Mouse (Mus musculus) gastrocnemius, postnatal 25 days (tissue): Measurements from ENCODE around the gene Klf7. TPM values are rescaled to one million over a fixed set of nuclear protein-coding genes. Genes with fewer than 3 reads are reported as not detected.
A peak's percentile ranks its signal among the peaks of the same experiment; 100 is the strongest.
"Not testable (repeated sequence)": the region's sequence is repeated elsewhere in the genome, so short reads cannot be mapped to it uniquely, and the experiment has no call there.

Experiments
- DNase-seq: peaks from one replicate; pipeline ENCODE4 v3.0.0; 2022
- long read RNA-seq, 2 experiments: library from polyadenylated mRNA; stranded (forward); transcript quantifications; one replicate each; pipeline ENCODE4 v2.0.0; 2021
- total RNA-seq, 2 experiments: library from RNA; stranded (reverse); gene quantifications; 1 replicate in 1 of 2; 2 replicates in 1 of 2; pipeline ENCODE4 v1.2.3; 2021

The Klf7 gene
- 1 to 10 TPM; 7.1 to 8.6 TPM for total RNA-seq
- long read RNA-seq, experiment 1, partial matches to known transcripts = 0 of 3 reads
- long read RNA-seq, experiment 1, other reads (novel, unspliced or antisense) = 3 of 3 reads
- long read RNA-seq, experiment 2, full-length matches to known transcripts = 4 of 6 reads
- long read RNA-seq, experiment 2, partial matches to known transcripts = 0 of 6 reads
- long read RNA-seq, experiment 2, other reads (novel, unspliced or antisense) = 2 of 6 reads

DNA sequence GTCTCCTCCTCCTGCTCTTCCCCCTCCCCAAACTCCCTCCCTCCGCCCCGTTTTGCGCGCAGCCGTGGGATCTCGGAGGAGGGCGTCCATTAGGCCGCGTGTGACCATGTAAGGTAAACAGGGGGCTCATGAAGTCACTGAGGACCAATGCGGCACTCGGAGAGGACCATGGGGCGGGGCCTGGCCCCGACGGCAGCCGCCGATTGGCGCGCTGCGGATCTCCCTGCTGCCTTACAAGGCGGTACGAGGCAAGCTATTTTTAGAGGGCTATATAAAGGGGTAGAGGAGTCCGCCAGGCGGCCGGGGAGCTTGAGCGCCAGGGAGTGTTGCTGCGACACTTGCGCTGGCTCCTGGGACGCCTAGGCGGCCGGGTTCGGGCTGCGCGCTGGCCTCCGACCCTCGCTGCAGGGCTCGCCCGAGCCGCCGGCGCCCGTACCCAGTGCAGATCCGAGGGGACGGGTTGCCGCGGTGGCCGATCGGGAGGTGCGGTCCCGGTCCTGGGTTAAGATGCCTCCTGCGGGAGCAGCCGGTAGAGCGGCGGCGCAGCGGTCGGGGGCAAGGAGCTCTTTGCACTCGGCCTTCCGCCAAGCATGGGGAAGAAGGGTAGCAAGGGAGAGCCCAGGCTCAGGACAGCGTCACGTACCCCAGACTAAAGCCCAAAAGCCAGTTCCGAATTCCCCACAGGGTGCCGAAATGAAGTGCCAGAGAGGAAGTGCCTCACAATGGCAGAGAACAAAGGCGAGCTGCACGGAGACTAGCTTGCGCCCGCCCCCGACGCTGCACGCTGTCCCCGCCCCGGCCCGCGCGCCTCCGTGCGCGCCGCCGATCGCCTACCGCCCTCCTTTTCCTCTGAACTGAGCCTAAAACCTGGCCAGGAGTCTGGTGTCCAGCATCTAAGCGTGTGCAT, at the start of gene Klf7:
Gene Klf7, minus strand, starts transcription at position 724 of the 907 bp plus-strand sequence.
- peak; percentile 100 for DNase-seq

DNA sequence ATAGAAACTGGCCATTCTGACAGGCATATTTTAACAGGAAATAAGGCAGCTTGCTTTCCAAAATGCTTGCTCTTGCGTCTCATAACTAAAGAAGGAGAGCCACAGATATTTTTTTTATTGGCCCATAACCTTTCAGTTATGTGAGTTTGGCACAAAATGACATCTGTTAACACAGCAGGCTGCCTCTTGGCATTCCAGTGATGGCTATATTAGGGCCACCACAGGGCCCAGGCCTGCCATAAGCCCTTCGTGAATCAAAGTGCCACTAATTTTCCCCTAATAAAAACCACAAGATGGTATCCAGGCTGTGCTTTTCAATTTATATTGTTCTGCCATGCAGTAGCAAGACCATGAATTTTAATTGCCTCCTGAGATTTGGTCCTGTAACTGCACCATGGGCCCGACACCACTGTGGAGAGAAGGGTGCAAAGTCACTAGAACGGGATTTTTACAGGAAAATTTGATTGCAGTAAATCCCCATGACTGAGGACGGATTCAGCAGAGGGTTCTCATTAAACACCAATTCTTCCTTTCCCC, 42.5 kb upstream of the Klf7 start:
- DNase-seq = no peak

DNA sequence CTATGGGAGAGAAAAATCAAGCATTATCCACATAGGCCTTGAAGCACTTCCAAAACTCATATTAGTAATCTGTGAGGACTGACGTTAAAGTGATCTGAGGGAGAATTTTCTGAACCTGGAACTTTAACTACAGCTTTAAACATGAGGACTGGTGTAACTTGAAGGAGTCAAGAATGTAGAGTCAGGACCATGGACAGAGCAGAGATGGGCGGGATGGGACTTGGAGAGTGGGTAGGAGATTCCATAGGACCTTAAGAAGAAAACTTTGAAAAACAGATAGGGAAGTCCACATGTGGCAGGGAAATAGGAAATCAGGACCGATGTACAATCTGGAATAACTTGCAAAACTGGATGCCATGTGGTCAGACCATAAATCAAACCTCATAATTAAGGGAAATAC, 36.7 kb upstream of the Klf7 start:
- no peak for DNase-seq

DNA sequence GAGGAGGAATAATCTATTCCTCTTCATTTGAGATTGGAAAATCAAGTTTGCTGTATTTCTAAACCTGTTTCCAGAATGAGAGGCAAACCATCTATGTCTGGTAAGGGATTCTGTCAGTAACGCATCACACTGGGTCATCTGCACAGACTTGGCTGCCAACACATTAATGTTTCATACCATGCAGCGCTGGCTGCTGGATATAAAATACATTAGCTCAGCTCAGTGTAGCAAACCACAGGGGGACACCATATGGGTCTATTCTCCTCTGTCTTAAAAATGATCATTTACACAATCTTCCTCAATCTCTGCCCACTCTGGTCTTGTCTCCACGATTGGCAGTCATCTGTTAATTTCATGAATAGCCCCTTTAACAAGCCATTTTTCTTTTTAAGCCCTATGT, 27.1 kb upstream of the Klf7 start:
- no peak for DNase-seq

DNA sequence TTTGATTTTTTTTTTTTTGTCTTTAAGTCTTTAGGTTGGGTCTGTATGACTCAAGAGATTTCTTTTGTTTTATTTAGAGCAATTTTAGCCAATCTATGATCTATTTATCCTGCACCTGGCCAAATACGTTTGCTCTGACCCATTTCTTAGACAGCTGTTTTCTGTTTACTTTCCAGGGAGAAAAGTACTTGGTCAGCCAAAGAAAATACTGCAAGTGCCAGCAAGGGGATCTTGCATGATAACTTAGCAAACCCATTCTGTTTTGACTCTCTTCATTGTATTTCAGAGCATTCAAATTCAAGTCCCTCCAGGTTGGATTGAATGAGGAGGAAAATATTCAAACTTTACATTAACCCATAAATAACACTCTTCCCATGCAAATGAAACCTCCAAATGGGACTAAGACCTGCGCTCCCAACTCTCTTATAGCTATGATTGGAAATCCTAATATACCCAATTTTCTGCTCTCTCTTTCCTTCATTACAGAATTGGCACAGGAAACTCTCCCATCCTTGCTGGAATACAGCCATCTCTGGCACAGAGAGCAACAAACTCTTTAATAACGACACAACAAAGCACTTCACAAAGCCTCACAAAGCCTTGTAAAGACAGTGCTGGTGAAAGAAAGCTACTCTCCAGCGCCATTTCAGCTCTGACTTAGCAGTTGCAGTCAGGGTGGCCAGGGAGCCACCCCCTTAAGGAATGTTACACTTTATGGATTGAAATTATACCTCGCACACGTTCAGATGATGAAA, 20.8 kb upstream of the Klf7 start:
- no peak for DNase-seq

DNA sequence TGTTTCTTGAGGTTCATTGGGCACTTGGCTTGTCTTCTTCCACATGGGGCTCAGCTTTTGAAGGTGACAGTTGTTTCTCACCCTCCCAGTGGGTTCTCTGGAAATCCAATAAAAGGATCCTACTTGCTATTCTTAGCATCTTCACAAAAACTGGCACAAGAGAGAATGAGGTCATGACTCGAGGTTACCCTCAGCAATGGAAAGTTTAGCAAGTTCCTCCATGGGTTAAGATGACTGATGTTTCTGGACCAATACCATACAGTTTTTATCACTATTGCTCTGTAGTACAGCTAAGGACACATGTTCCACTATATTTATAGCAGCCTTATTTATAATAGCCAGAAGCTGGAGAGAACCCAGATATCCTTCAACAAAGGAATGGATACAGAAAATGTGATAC, 12.4 kb upstream of the Klf7 start:
- no peak for DNase-seq

DNA sequence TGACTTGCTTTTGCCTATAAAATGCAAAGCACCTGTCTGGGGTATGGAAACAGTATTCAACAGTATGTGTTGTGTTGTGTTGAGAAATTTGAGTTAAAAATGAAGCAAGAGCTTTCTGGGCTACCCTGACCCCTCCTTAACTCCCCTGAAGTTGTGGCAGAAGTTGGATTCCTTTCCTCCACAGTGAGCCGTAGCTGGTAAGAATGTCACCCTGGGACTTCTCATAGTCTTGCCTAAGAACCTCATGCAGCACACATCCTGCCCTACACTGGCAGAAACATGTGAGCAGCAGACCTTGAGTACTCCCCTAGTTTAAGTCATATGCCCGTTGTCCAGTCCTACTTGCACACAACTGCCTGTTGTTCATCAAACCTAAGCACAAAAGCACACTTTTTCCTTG, 4.7 kb upstream of the Klf7 start:
- DNase-seq = no peak

DNA sequence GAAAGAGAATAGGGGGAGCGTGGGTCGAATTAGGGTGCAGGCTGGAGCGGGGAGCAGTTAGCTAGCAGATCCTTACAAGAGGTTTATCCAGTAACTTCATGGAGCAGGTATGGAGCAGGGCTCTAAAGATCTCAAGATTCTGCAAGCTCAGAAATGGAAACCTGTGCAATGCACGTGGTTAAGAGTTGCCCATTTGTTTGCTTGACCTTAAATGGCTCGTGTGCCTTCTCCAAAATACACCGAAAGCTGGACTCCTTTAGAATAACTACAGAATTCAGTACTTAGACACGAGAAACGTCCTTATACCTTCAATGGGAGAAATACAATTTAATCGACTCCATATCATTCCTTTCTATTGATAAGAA, 366 bp upstream of the Klf7 start:
- no peak for DNase-seq

DNA sequence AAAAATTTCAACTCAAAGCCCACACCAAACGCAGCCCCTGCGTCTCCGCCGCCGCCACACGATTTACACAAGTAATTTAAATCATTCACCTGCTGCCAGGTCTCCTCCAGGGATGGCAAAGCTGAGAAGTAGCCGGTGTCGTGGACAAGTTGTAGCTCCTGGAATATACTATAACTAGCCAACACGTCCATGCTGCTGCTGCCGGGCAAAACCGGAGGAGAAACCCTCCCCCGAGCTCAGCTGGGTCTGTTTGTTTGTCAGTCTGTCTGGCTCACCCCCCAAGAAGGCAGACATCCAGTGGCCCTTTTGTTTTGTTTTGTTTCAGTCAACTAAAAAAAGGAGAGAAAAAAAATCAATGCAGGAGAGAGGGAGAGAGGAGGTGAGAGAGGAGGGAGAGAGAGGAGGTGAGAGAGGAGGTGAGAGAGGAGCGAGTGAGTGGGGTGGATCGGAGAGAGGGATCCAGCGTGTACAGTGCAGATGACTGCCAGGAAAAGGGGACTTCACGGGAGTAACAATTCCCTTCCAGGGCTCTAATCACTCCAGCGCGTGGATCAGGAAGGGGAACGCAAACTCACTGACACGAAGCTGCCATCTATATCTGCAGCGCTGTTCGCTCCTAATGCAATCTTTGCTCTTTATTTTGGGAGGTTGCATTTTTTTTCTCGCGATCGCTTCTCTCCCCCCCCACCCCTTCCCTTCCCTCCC, 1.1 kb downstream of the Klf7 start:
- peak; percentile 55 for DNase-seq

DNA sequence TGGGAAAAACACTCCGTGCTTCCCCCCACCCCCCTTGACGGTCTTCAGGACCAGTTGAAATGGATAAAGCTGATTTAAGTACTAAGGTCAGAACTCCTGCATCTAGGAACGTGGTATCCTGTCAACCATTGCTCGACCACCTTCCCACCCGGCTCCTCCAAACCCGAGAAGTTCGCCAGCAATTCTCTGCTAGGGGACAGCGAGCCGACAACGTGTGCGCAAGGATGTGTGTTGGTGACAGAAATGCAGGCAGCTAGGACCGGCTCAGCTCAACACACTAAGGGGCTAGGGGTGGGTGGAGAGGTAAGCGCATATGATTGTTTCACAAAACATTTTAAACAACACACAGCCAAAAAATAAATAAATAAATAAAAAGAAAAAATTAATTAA, 1.7 kb downstream of the Klf7 start:
- peak; percentile 20 for DNase-seq

DNA sequence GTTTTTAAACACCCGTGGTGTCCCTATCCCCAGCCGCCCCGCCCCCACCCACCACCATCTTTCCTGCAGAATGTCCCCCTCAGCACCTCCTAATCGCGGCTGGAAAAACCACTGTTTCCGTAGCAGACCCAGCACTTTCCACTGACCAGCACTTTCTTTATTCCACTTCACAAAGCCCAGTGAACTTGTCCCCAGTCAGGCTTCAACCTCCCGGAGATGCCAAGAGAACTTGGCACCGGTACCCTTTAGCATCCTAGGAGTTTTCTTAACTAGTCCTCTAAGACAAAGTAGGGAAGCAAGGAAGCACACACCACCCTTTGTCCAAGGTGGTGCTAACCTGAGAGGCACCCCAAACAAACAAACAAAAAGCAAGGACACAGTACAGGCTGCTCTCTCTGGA, 2.2 kb downstream of the Klf7 start:
- peak; percentile 29 for DNase-seq

DNA sequence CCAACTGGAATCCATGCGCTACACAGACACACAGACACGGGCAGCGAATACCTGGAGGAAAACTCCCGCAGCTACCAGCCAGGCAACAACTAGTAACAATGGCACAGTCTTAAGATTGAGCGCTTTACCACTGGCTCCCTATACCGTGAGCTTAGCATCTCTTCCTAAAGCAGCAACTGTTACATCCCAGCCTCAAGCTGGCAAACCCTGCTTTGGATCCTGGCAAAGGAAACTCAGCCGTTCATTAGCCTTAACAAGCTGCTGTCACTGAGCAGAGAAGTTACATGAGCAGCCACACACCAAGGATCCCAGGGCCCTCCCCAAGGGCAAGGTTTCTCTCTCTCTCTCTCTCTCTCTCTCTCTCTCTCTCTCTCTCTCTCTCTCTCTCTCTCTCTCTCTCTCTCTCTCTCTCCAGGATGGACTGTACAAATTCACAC, 2.7 kb downstream of the Klf7 start:
- peak; percentile 24 for DNase-seq

DNA sequence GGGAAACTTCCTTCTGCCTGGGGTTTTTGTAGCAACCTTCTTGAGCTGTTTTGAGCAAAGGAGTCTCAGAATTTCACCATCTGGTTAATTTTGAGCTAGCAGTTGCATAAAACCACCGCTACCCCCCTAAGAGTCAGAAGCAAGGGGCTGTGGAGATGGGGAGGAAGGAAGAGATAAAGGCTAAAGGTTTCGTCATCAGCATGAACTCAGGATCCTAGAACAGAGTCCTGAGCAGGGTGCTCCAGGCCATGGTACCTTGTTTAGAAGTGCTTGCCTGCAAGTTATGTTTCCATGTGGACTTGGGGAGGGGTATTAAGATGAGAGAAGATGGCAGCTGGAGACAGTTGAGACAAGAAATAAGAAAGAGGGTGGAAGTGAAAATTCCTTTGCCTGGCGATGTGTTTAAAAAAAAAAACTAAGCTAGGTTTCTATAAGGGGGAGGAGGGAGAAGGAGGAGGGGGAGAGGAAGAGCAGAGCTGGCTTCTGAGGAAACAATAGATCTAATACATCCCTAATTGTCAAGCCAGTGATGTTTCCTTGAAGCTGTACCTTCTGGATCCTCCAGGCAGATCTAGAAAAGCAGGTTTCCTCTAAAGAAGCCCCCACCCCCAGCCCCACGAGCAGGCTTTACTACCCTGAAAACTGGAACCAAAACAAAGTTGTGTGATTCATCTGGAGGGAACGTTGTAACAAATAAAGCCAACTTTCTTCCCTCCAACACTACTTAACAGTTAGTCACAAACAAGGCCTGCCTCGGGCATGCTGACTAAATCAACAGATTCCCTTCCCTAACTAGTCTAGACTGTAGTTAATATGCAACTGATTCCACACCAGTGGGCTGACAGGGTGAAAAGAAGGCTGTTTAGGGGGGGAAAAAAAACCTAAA, 3.6 kb downstream of the Klf7 start:
- no peak for DNase-seq

DNA sequence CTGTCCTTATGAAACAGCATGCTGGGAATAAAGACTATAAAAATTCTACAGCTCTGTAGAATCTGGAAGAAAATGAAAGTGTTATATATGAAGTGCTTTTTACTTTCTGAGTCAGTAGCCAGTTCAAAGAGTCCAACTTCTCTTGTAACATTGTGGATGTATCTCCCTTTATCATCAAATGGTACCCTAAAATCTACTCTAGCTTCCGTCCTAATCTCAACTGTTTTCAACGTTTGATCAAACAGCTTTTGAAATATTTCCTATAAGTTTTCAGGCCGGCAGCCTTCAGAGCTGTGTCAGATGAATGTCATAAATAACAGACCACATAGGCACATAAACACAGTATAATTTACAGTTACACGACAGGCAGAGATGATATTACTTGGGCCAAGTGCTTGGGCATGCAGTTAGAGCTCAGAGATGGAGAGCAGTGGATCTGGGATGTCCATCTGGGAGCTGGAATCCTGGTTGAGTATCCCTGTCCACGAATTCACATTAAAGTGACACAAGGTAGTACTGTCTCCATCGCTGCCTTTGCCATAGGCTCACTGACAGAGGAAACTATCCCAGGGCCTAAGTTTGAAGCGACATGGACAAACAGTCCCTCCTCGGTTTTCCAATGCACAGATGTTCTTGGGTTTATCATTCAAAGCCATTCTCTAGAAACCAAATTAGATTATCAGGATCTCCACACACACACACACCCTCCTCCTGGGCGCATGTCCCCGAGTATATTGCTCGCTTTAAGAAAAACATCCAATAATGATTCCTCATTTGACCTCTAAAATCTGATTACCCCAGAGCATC, 4.4 kb downstream of the Klf7 start:
- DNase-seq = no peak

DNA sequence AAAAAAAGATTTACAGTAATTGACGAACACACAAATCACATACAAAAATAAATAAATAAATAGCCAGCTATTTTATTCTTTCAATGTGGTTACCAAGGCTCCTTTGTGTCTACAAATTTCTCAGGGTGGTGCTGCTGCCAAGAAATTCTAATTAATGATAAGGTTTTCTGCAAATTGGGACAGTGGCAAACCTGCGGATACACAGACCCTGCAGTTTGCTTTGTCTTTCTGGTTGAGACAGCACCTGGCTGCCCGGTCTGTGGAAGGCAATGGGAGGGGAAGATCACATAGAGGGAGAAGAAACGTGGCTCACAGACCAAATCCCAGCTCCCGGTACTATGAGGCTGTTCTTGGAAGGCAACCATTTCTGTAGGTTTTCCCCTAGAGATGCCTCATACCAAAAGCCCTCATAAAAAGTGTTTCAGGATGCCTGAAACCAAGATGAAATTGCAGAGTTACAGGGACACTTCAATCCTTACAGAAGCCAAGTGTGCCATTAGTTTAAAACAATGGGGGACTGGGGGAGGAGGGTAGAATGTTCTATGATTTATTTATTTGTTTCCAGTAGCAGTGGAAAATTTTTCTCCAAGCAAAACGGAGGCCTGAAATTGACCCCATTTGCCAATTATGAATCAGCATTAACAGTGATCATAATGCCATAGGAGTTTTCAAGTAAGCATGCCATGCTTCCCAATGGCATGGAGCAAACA, 5.2 kb downstream of the Klf7 start:
- no peak for DNase-seq

DNA sequence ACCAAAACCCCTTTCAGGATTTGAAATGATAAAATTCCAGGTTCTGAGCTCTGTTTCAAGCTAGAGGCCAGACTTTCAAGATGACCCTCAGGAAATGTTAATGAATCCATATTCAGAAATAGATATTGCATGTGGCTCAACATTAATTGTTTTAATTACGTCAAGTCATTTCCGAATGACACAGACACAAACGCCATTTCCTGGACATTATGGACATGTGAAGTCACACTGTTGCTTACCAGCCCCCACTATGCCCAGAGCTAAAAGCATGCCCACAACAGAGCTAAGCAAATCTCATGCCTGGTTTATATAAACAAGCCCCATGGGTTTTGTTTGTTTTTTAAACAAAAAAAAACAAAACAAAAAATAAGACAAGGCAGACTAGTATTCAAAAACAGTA, 7.5 kb downstream of the Klf7 start:
- DNase-seq = no peak

DNA sequence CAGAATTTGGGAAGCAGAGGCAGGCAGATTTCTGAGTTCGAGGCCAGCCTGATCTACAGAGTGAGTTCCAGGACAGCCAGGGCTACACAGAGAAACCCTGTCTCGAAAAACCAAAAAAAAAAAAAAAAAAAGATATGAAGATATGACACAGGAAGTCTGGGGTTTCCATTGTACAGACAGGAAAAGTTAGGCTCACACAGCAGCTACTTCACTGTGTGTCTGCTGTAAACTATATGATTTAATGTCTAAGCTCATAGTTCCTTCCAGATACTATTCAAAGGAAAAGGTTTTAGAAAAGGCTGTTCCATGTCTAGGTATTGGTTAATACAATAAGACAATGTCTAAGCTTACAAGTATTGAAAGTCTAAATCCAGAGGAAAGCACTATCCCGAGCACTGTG, 13.4 kb downstream of the Klf7 start:
- not testable (repeated sequence) for DNase-seq

DNA sequence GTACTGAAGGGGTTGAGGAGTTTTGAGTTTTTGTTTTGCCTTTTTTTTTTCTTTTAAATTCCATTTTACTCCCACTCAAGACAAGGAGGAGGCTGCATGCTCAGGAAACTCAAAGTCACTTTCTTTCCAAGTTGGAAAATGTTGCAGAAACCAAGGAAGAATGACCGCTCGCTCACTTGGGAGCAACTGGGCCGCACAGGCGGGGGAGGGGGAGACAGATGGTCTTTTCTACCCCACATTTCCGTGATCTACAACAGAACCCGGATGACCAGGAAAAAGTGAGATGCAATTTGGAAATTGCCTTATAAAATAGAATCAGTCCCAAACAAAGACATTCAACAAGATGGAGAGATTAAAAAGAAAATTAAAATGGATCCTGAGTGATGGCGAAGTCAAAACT, 14.6 kb downstream of the Klf7 start:
- no peak for DNase-seq

DNA sequence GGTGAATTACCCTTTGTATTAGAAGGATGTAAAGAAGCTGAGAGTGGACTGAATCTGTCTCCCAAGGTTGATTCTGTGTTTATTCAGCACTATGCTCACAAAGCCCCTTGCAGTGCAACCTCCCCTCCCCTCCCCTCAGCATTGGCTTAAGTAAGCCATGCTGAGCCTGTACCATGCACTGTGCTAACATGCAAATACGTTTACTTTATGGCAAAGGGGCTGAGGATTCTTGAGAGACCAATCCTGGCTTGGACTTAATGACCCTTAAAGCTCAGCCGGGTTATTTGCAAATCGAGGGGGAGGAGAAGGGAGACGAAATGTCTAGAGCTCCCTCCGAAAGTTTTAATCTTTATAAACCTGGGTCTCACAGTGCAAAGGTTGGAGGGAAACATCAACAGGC, 16.0 kb downstream of the Klf7 start:
- DNase-seq = no peak
